Mouse (Mus musculus) layer of hippocampus, adult 9-11 months (tissue): ENCODE measurements at regions not wholly inside any gene's neighbourhood (a gene's known extent, or its start where the extent isn't known, plus 50 kb on each side); places are given as distances from the start of the nearest gene placed in this dataset.

Source experiments
- DNase-seq: peaks from one replicate; pipeline ENCODE4 v3.0.0; 2022

DNA sequence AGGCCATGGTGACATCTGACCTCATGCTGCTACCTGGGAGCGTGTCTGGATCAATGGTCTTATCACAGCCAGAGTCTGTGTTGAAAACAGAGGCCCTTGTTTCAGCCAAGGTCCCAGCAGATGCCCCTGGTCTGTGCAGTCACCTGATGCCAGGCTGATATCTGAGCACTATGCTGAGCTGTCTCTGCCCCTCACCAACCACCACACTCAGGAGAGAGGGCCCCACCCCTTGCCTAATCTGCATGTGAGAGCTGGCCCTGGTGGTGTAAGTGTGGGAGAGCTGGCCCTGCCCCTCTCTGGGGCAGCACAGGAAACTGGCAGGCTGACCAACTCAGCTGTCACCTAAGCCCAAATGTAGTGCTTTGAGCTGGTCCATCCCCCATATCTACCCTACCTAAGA is 210.5 kb upstream of the A1bg start:
- no peak for DNase-seq

DNA sequence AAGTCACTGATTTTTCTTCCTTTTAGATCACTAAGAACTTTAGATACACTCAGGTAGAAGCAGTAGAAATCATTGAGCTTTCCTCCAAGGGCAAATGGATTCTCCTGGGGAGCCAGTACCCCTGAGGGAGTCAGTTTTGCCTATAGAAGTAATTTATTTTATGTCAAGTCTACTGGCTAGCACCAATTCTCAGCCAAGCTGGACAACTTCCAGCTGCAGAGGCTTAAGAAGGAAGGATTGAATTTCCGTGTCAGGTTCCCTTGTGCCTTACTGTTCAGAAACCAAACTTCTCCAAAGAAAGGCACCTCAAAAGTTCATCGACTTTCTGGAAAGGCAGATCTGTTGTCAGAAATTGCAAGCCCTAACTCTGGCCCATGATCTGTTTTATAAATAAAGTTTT is 205.2 kb upstream of the A1bg start:
- DNase-seq, result no peak

DNA sequence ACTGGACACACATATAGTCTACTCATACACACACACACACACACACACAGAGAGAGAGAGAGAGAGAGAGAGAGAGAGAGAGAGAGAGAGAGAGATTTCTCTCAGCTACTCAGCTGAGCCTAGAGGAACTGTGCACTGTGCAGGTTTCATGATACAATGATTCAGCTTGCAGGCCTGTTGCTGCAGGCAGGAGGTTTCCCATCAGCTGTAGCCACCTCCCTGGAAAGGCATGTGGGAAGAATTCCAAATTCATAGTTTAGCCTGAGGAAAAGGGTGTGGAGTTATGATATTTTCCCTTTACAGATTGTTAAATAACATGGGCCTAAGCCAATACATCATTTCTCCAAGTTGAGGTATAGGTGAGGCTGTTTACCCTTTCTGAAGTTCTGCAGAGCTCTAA is 204.3 kb upstream of the A1bg start:
- DNase-seq, result no peak

DNA sequence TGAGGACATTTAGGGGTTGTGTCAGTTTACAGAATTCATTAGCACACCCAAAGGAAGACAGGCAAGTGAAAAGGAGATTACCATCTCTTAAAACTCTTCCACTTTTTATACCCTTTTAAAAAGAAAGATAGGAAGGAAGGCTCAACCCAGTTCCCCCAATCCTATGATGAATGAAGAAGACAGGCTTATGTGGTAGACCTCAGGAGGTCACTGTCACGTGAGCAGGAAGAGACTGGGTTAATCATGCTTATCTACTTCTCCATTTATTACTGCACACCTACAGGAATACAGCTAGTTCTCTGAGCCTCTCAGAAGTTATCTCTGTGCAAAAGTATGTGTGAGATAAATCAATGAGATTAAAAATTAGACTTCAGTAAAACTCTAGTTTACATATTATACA is 194.1 kb upstream of the A1bg start:
- no peak for DNase-seq

DNA sequence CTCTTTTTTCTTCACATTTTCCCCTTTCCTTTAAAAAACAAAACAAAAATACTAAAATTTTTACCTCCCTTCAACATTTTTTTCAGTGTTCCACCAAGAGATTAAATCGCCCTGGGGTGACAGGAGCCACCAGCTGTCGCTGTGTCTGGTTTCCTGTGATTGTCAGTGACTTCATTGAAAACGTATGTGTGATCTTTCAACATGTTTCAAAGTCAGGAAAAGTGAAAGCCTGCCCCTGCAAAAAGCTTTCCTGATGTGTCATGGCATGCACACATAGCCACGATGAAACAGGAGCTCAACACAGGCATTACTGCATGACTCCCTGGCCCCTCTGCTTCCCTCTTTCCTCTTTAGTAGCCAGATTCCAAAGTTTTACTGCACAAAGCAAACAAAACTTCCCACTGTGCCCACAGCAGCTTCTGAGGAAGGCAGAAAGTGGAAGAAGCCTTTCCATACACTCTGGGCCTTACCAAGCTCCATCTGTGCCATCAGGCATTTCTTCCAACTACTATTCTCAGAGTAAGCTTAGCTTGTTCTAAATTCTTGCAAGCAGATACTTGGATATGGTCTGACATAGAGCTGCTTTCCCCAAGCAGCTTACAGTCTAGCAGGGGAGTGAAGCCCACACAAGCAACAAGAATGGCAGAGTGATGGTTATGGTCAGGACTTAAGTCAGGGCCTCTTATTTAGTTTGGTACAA is 186.8 kb upstream of the A1bg start:
- no peak for DNase-seq

DNA sequence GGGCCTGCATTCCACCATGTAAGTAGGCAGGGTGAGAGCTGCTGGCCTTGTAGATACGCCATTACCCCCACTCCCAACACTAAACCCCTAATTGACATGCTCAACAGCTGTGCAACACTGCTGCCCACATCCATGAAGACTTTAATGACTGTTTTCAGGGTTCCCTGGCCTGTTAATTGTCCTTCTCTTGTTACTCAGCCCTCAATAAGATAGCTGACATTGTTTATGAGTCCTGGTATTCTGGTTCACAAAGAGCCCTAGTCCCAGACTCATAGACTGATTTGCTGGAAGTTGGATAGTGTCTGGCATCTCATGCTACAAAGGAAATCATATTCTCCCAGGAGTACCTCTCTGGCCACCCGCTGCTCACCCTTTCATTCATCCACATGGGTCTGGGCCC is 186.1 kb upstream of the A1bg start:
- no peak for DNase-seq

DNA sequence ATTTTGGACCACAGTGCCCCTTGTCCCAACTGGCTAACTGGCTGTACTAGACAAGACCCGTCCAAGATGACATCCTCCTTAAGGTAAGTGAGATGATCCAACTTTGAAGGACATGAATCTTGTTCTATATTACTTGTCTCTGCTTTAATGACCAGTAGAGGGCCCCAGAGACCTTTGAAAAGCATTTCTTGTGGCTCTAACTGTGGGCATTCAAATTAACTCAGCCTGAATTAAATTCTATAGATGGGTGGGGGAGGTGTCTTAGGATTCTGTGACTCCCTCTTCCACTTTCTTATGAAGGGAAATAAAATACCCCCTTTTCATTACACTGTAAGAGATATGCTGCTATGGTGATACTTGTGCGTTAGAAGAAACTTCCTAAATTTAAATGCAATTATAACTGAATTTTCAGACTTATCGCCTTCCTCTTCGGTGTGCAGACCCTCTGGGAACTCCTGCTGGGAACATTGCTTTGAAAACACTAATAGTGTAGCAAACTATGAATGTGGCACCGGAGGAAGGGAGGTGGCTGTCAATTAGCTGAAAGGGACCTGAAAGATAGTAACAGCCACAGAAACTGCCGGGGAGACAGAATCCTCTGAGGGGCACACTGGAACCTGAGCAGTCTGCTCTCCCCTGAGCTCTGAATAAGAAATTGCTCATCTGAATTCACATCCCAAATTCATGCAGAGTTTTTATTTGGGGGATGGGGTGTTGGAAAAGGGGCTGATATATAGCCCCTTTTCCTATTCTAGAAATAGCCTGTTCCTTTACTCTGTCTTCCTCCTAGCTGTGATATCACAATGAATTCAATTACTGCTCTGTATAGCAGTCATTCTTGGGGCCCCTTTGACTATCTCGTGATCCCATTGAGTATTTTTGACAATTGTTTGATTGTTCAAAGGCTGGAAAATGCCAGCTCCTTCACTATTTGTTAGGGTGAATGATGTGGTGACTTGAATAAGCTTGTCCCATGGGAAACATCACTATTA is 179.9 kb upstream of the A1bg start:
- DNase-seq, result peak; percentile 10

DNA sequence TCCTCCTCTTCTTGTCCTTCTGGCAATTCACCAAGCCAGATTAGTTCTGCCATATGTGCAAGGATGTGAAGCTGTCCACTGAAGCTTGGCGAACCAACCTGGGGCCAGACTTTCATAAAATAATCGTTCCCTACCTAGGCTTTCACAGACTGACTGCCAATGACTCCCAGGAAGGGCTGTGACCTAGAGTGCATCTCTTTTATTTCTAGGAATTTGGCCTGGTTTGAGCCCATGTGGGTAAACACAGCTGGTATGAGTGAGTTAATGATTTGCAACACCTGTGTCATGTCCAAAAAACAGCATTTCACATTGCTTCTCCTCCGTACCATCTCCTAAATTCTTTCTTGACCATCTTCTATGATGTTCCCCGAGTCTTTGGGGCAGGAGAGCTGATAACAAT is 178.0 kb upstream of the A1bg start:
- no peak for DNase-seq

DNA sequence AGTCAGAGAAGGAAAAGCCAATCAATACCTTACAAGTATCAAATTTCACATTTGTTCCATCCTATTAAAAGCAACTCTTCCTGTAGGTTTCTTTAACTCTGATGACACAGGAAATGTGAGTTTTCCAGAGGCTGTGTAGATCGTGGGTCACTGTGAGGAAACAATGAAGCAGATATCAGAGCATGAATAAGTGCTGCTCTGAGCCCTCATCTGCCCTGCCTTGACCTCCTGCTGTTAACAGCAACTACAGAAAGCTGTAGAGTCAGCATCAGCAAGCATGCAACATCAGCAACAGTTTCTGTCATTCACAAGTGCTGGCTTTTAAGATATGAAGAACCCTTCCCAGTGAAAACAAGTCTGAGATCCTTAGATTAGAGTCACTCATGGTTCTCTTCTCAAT is 176.2 kb upstream of the A1bg start:
- DNase-seq, result no peak

DNA sequence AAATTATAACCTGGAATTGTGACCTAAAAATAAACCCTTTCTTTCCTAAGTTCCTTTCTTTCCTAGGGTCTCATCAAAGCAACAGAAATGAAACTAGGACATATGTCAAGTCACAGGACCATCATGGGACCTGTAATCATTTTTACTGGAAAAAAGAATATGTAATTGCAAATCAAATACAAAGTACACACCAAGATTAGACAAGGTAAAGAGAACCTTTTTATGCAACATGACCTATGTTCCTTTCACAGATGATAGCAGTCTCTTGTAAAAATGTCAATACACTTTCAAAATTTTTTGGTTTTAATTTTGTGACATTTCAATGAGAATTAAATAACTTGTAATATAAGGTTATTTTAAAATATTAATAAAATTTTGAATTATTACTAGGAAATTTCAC is 175.7 kb upstream of the A1bg start:
- no peak for DNase-seq

DNA sequence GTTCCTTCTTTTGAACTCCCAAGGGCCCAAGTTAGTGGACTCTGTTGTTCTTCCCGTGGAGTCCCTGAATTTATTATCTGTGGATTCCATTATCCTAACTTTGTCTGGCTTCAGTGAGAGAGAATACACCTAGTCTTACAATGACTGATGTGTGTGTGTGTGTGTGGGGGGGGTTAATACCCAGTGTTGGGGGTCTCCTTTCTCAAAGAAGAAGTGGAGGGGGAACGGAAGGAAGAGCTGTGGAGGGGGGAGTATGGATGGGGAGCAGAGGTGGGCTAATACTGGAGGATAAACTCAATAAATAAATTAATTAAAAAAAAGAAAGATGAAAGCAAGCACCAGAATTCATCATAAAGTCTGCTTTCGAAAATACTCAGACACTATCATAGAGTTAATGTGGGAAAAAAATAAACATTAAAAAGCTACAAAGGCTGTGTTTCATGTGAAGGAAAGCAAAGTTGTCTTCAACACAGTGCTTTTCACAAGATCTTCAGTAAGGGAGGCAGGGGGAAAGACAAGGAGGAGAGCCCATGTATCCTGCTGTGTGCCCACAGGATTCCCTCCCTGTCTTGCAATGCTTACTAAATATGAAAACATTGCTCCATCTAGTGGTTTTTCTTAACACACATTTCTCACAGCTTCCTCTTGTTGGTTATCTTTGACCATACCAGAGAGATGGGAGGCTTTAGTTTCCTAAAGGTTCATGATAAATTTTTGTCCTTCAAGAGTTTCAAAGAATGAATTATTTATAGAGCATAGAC is 173.4 kb upstream of the A1bg start:
- no peak for DNase-seq

DNA sequence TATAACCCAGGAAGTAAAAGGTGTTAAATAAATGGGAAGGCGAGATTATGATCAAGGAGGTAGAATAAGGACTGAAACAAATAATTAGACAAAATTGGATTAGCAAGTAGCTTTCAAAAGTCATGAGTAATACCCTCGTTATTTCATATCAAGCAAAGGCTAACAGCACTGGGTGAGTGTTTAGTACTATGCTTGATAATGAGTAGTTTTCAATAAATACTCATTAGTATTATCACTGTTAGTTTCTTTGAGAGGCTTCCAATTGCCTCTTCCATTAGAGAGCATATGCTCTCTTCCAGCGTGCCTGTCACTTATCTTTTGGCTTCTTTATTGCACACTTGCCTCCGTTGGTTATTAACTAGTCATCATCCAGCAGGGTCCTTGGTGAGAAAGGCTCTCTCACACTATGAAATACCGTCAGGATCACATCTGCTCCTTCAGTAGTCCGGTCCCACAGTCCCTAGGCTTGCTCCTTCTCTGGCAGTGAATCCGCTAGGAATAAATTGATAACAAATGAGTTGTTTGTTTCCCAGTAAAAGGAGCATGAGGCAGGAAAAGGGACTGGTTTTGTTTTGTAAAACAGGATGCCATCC is 132.3 kb upstream of the A1bg start:
- DNase-seq, result no peak

DNA sequence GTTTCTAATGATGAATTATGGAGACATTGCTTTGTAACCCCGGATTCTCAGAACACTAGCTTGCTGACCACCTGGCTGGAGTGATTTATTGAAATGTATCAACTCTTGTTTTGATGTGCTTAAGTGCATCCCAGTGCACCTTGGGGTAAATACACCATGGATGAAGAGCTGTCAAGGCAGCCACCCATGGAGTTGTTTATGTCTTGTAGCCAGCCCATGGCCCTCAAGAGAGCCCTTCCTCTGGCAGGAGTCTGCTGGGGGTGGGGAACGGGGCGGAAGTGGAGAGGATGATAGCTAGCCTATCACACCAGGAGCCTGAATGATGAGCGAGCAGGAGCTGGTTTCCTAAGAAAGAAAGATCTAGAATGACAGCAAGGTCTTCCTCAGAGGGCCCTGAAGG is 128.6 kb upstream of the A1bg start:
- DNase-seq, result no peak

DNA sequence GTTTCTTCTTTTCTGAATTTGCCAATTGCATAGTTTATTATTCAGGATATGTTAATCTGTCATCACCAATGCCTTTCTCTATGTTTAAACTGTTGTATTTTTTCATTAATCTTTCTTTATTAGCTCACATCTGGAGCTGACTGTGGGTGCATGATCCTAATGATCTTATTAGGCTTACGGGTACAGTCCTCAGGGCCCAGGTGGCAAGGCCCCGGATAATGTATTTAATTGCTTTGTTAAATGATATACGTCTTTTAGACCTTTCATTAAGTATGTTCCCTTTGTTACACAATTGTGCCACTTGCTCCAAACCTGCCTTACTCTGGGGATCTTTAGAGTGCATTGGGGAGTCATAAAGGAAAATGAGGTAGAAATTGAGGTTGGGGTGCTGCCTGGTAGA is 86.7 kb upstream of the A1bg start:
- DNase-seq, result no peak

DNA sequence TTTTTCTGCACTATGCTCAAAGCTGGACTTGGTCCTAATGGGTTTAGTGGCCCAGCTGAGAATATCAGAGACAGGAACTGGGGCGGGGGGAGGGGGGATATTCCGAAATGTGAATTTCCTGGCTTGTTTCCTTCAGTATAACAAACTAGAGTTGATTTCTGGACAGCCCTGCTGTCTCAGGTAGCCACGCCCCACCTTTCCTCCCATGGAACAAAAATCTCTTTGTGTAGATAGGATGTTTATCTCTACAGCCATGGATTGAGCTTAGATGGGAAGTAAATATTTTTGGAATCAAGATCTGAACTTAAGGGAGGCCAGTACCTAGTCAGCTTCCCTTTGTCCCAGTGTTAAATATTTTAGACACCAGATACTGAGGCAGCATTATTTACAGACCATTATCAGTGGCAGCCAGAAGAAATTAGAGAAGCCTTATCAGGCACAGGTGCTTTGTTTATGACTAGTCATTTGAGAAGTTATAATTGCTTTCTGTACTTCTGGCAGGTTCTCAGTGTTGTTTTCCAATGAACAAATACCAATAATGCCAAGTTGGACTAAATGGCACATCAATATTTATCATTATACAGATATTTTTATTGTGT is 84.7 kb upstream of the A1bg start:
- DNase-seq, result no peak

DNA sequence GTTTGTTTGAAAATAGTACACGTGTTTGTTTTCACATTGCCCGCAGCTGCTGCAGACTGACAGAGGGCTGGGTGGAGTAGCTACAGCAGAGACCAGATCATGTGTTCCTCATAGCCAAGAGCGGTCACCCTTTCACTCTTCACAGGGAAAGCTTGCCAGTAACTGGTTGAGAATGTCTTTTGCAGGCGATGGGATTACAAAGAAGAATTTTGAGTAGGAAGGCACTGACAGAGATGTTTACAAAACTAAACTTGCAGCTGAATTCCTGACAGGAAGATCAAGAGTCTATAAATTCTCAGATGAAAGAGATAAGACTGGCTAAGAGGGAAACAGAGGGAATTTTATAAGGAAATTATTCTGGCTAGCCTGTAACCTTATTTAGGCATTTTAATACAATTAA is 83.8 kb upstream of the A1bg start:
- DNase-seq, result no peak

DNA sequence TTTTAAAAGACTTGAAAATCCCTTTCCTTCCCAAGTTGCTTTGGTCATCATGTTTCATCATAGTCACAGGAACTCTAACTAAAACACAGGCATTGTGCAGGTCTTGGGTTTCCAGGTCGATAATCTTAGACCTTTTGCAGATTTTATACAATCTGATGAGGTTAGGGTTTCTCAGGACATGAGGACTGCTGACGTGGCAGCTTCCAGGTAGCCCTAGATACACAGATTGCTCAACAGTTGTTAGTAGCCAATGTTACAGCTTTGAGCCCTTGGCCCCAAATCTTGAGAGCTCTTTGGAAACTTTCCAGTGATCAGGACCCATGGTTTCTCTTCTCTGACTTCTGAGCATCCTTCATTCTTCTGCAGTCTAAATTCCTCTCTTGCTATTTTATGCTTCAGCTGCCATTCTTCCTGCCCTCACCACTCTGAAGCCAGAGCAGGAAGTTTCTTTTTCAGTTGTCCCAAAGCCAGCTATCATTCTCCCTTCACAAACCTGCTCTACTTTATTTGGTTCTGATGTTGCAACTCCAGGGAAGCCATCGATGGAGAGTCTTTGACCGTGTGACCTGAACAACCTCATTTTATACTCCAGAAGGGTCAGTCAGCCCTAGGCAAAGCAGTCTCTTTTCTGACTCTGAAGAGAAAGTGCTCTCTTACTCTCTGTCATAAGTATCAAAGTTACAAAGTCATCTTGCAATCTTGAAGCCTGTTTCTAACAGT is 71.3 kb upstream of the A1bg start:
- DNase-seq, result no peak

DNA sequence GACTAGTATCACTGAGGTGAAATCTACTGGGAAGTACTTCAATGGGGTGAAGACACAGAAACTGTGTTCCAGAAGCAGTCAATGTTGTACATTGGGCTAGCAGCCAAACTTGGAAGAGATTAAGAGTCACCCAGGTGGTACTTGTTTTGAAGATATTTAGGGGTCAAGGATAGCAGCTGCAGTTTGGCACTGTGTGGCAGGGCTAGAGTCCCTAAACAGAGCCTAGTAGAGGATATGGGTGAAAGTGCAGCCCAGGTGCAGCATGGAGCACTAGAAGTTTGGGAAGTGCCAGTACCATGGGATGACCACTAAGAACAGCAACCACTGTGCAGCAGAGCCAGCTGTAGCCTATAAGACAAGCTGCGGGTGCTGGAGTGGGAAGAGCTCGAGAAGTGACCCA is 70.6 kb upstream of the A1bg start:
- no peak for DNase-seq

DNA sequence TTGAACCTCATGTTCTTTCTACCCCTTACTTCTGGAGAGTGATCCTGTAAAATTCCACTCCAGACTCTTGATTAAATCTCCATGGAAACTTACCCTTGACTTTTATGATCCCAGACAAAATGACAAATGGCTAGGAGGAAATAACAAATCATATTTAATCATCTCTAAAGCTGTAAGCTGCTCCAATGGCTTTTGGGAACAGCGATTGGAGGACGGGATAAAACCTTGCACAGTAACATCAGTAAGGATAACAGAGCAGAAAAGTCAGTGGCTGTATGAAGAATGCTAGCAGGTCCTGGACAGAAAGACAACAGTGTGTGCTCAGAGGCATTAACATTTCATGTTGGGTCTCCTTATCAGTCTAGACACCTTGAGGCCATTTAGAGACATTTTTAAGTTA is 59.8 kb upstream of the A1bg start:
- DNase-seq, result no peak
